Mouse (Mus musculus) erythroid progenitor cell, adult 5-6 weeks (primary cell): ENCODE results near the gene Emp1. TPM values are rescaled to one million over a fixed set of nuclear protein-coding genes. Genes with fewer than 3 reads are reported as not detected.

Experiments used
- ATAC-seq: replicated peaks from 2 replicates; pipeline ENCODE4 v1.8.0; 2016; ENCODE audit warnings: moderate number of reproducible peaks, mild to moderate bottlenecking, moderate TSS enrichment, inconsistent platforms; ENCODE audit not compliant: poor library complexity, low FRiP score, severe bottlenecking
- total RNA-seq, 2 experiments: library from RNA; stranded (forward) in 1 of 2; stranded (reverse) in 1 of 2; fragments of 150-400 nt in 1 of 2; fragments of 186-747, 209-891 nt in 1 of 2; gene quantifications; 2 replicates each; pipeline versions ENCODE4 v1.2.3 to v1.2.4; 2015 to 2017; ENCODE audit warnings: low replicate concordance in 2 of 2

Emp1 gene
- total RNA-seq (2015; ENCODE audit: low replicate concordance) (3.2 TPM in 1 of 2 replicates, not detected in the other), total RNA-seq (2017; ENCODE audit: low replicate concordance) (0.77 and 2.0 TPM in 2 replicates)

- ATAC-seq: no peak
These were observed at the start of gene Emp1 for GRCm38 (mm10) chr6:135362459-135363159. Gene Emp1 (plus strand): TSS chr6:135362545.

GRCm38 (mm10) chr6:135313981-135314380, 48.4 kb upstream of the Emp1 start:
- no peak for ATAC-seq

GRCm38 (mm10) chr6:135316141-135316540, 46.2 kb upstream of the Emp1 start:
- no peak for ATAC-seq

GRCm38 (mm10) chr6:135319431-135319933, 42.9 kb upstream of the Emp1 start:
- no peak for ATAC-seq

- ATAC-seq: no peak
These were observed 39.6 kb upstream of the Emp1 start for GRCm38 (mm10) chr6:135322749-135323148.

- no peak; the same call in 1 of the 2 replicates for ATAC-seq
These were observed 38.9 kb upstream of the Emp1 start for GRCm38 (mm10) chr6:135323311-135323982.

- ATAC-seq: no peak
These were observed 38.2 kb upstream of the Emp1 start for GRCm38 (mm10) chr6:135324111-135324510.

- ATAC-seq: no peak
These were observed 37.6 kb upstream of the Emp1 start for GRCm38 (mm10) chr6:135324686-135325300.

- no peak for ATAC-seq
These were observed 35.5 kb upstream of the Emp1 start for GRCm38 (mm10) chr6:135326847-135327246.

- no peak for ATAC-seq
These were observed 30.4 kb upstream of the Emp1 start for GRCm38 (mm10) chr6:135331916-135332315.

- no peak for ATAC-seq
These were observed 29.5 kb upstream of the Emp1 start for GRCm38 (mm10) chr6:135332737-135333281.

- no peak for ATAC-seq
These were observed 28.2 kb upstream of the Emp1 start for GRCm38 (mm10) chr6:135333994-135334651.

- ATAC-seq: no peak
These were observed 26.0 kb upstream of the Emp1 start for GRCm38 (mm10) chr6:135336376-135336775.

- no peak for ATAC-seq
These were observed 21.8 kb upstream of the Emp1 start for GRCm38 (mm10) chr6:135340355-135341075.

GRCm38 (mm10) chr6:135341076-135341378, 21.3 kb upstream of the Emp1 start:
- no peak for ATAC-seq

- ATAC-seq: no peak
These were observed 10.6 kb upstream of the Emp1 start for GRCm38 (mm10) chr6:135351638-135352302.

- ATAC-seq: no peak
These were observed 9.8 kb upstream of the Emp1 start for GRCm38 (mm10) chr6:135352537-135352936.

- ATAC-seq: no peak
These were observed 7.4 kb upstream of the Emp1 start for GRCm38 (mm10) chr6:135354953-135355352.

- ATAC-seq: no peak
These were observed 2.0 kb upstream of the Emp1 start for GRCm38 (mm10) chr6:135360331-135360730.
